Mouse (Mus musculus): ENCODE results near the gene Iqcd.

DNA sequence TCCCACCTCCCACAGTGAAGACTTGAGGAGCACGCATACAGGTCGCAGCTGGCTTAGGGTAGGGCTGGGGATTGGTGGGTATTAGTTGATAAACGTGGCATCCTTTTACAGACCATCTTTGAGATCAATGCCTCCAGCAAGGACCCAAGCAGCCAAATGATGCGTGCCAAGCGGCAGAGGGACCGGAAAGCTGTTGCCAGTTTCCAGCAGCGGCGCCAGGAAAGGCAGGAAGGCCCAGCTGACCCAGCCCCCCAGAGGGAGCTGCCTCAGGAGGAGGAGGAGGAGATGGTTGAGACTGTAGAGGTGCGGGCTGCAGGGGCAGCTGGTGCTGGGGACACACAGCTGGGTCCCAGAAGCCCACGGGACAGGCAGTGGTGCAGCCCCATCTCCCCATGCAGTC is 35.6 kb downstream of the Iqcd start:
- TF ChIP-seq CTCF (IDR thresholded peaks at IDR 0.05; ENCODE audit: borderline replicate concordance, insufficient read depth, low read length) (no peak), POLR2A (IDR thresholded peaks at IDR 0.05; ENCODE audit: low read depth, low read length) (no peak)

Measured in embryonic fibroblast, embryonic 13.5 days (primary cell).